Mouse (Mus musculus) natural killer cell, adult 2 months (primary cell): ENCODE measurements at regions not wholly inside any gene's neighbourhood (a gene's known extent, or its start where the extent isn't known, plus 50 kb on each side); places are given as distances from the start of the nearest gene placed in this dataset.
"Not testable (repeated sequence)": the region's sequence is repeated elsewhere in the genome, so short reads cannot be mapped to it uniquely, and the experiment has no call there.

Experiments
- DNase-seq, 2 experiments: peaks; one replicate each; pipeline ENCODE4 v3.0.0; 2022; ENCODE audit warnings: low spot score in 2 of 2

- DNase-seq: no peak
Observed at GRCm38 (mm10) chr12:32434506-32435002, 56.0 kb downstream of the Ccdc71l start.

- no peak for DNase-seq
Observed at GRCm38 (mm10) chr12:32435126-32435525, 56.6 kb downstream of the Ccdc71l start.

GRCm38 (mm10) chr12:32438209-32438608 is 59.7 kb downstream of the Ccdc71l start:
- DNase-seq: no peak

- DNase-seq: no peak
Observed at GRCm38 (mm10) chr12:32444770-32445169, 66.3 kb downstream of the Ccdc71l start.

GRCm38 (mm10) chr12:32445874-32446273 is 67.4 kb downstream of the Ccdc71l start:
- no peak for DNase-seq

- DNase-seq: no peak
Observed at GRCm38 (mm10) chr12:32449373-32449772, 70.9 kb downstream of the Ccdc71l start.

- DNase-seq: no peak
Observed at GRCm38 (mm10) chr12:32451226-32451625, 72.7 kb downstream of the Ccdc71l start.

- DNase-seq: no peak
Observed at GRCm38 (mm10) chr12:32454794-32455193, 76.3 kb downstream of the Ccdc71l start.

GRCm38 (mm10) chr12:32455231-32455630 is 76.7 kb downstream of the Ccdc71l start:
- not testable (repeated sequence) for DNase-seq

- DNase-seq: no peak
Observed at GRCm38 (mm10) chr12:32455913-32456312, 77.4 kb downstream of the Ccdc71l start.

- no peak for DNase-seq
Observed at GRCm38 (mm10) chr12:32456796-32457195, 78.3 kb downstream of the Ccdc71l start.

- DNase-seq: no peak
Observed at GRCm38 (mm10) chr12:32458386-32458785, 79.9 kb downstream of the Ccdc71l start.

GRCm38 (mm10) chr12:32460330-32460998 is 82.0 kb downstream of the Ccdc71l start:
- no peak for DNase-seq

GRCm38 (mm10) chr12:32465371-32465770 is 86.9 kb downstream of the Ccdc71l start:
- DNase-seq: no peak

GRCm38 (mm10) chr12:32469863-32470262 is 91.4 kb downstream of the Ccdc71l start:
- no peak for DNase-seq

- no peak for DNase-seq
Observed at GRCm38 (mm10) chr12:32479451-32479850, 100.9 kb downstream of the Ccdc71l start.

- no peak for DNase-seq
Observed at GRCm38 (mm10) chr12:32480268-32480667, 101.8 kb downstream of the Ccdc71l start.

GRCm38 (mm10) chr12:32481051-32481450 is 102.5 kb downstream of the Ccdc71l start:
- DNase-seq: no peak

- DNase-seq: no peak
Observed at GRCm38 (mm10) chr12:32482343-32482742, 103.8 kb downstream of the Ccdc71l start.

GRCm38 (mm10) chr12:32482777-32483176 is 104.3 kb downstream of the Ccdc71l start:
- DNase-seq: no peak

- DNase-seq: no peak
Observed at GRCm38 (mm10) chr12:32486246-32486645, 107.7 kb downstream of the Ccdc71l start.

- DNase-seq: no peak
Observed at GRCm38 (mm10) chr12:32486729-32487128, 108.2 kb downstream of the Ccdc71l start.

GRCm38 (mm10) chr12:32487883-32488577 is 109.5 kb downstream of the Ccdc71l start:
- no peak for DNase-seq
